Mouse (Mus musculus) monocyte, adult 5-6 weeks (primary cell): ENCODE results near the gene Sh3tc1. TPM values are rescaled to one million over a fixed set of nuclear protein-coding genes. Genes with fewer than 3 reads are reported as not detected.
A peak's percentile ranks its signal among the peaks of the same experiment; 100 is the strongest.

Source experiments
- ATAC-seq: fragments of 153-309, 156-312 bp; replicated peaks from 2 replicates; pipeline ENCODE4 v1.8.0; 2017; ENCODE audit warnings: mild to moderate bottlenecking; ENCODE audit not compliant: low TSS enrichment, insufficient number of reproducible peaks, severe bottlenecking, poor library complexity, low FRiP score
- total RNA-seq: library from RNA; stranded (forward); fragments of 200-1000, 200-491, 200-594 nt; gene quantifications from 3 replicates; pipeline ENCODE4 v1.2.3, GENCODE M21; 2017

Gene Sh3tc1
- total RNA-seq, 1 experiment from 2014 or later, result 8.3 TPM

GRCm38 (mm10) chr5:35756997-35757638 is 17.3 kb upstream of the Sh3tc1 start:
- peak; percentile 10; the same call in 1 of the 2 replicates for ATAC-seq

GRCm38 (mm10) chr5:35756020-35756419 is 16.2 kb upstream of the Sh3tc1 start:
- no peak for ATAC-seq

GRCm38 (mm10) chr5:35755131-35755733 is 15.4 kb upstream of the Sh3tc1 start:
- peak; percentile 41; the same call in 1 of the 2 replicates for ATAC-seq

GRCm38 (mm10) chr5:35751016-35751415 is 11.2 kb upstream of the Sh3tc1 start:
- ATAC-seq, result no peak

GRCm38 (mm10) chr5:35750026-35750425 is 10.2 kb upstream of the Sh3tc1 start:
- no peak for ATAC-seq

GRCm38 (mm10) chr5:35749416-35749815 is 9.6 kb upstream of the Sh3tc1 start:
- no peak for ATAC-seq

- ATAC-seq, result peak; percentile 69
Measured at GRCm38 (mm10) chr5:35746910-35747309, 7.1 kb upstream of the Sh3tc1 start.

GRCm38 (mm10) chr5:35745406-35745805 is 5.6 kb upstream of the Sh3tc1 start:
- ATAC-seq, result no peak

GRCm38 (mm10) chr5:35743990-35744722 is 4.4 kb upstream of the Sh3tc1 start:
- ATAC-seq, result no peak

GRCm38 (mm10) chr5:35743238-35743951 is 3.6 kb upstream of the Sh3tc1 start:
- no peak for ATAC-seq

GRCm38 (mm10) chr5:35741225-35741820 is 1.5 kb upstream of the Sh3tc1 start:
- no peak for ATAC-seq

GRCm38 (mm10) chr5:35740716-35741115 is 929 bp upstream of the Sh3tc1 start:
- ATAC-seq, result no peak

GRCm38 (mm10) chr5:35739005-35739404 is 782 bp downstream of the Sh3tc1 start:
- no peak for ATAC-seq

- ATAC-seq, result no peak
Measured at GRCm38 (mm10) chr5:35737231-35737901, 2.4 kb downstream of the Sh3tc1 start.

GRCm38 (mm10) chr5:35733523-35733922 is 6.3 kb downstream of the Sh3tc1 start:
- ATAC-seq, result no peak

- ATAC-seq, result no peak
Measured at GRCm38 (mm10) chr5:35731006-35731405, 8.8 kb downstream of the Sh3tc1 start.

GRCm38 (mm10) chr5:35730552-35730951 is 9.2 kb downstream of the Sh3tc1 start:
- no peak for ATAC-seq

- no peak for ATAC-seq
Measured at GRCm38 (mm10) chr5:35729844-35730243, 9.9 kb downstream of the Sh3tc1 start.
